Mouse (Mus musculus): Measurements from ENCODE around the gene Fam227a. TPM values are rescaled to one million over a fixed set of nuclear protein-coding genes. Genes with fewer than 3 reads are reported as not detected.
A peak's percentile ranks its signal among the peaks of the same experiment; 100 is the strongest.

Fam227a gene
- 1.2 and 1.3 TPM in 2 replicates for polyA plus RNA-seq (2015; fragmentation: Nextera tagmentation; extraction: Ambion mirVana)

GRCm38 (mm10) chr15:79658531-79659375 lies at the start of gene Fam227a, which contains the start of gene Cby1:
Fam227a (minus strand) TSS chr15:79658956.
Cby1 (plus strand) TSS chr15:79659199.
- H3K4me1 ChIP-seq (ENCODE audit: insufficient read depth, low read depth, low read length), result peaks cover 4% of the 10 kb centered on the region; the same call in 1 of the 2 replicates
- H3K27me3 ChIP-seq (replicated peaks; ENCODE audit: insufficient read depth, low read length), result no peaks in the 10 kb centered on the region
- 1% methylated on average over 55 of the region's 55 CpGs for WGBS
- H3K9me3 ChIP-seq (ENCODE audit: low read length), result no peaks in the 10 kb centered on the region
- H3K4me3 ChIP-seq (ENCODE audit: low read depth, low read length), result peak within 1 kb of the TSS; percentile 65
- H3K36me3 ChIP-seq (ENCODE audit: insufficient read depth, low read length), result no peaks in the 10 kb centered on the region
- H3K4me2 ChIP-seq (replicated peaks; ENCODE audit: low read depth, low read length), result peak within 1 kb of the TSS; percentile 88
- peak within 1 kb of the TSS; percentile 97 for H3K27ac ChIP-seq (ENCODE audit: low read length)
- TF ChIP-seq CTCF (IDR thresholded peaks at IDR 0.05), result no peak
- no peak for TF ChIP-seq EP300 (IDR thresholded peaks at IDR 0.05)
- DNase-seq (ENCODE audit: low spot score), result peak; percentile 95
- H3K9ac ChIP-seq (replicated peaks; ENCODE audit: low read depth), result peak within 1 kb of the TSS; percentile 84
- peak; percentile 91 for ATAC-seq

- Histone ChIP-seq H3K9ac (replicated peaks; ENCODE audit: low read depth) (no peak overlapping the region), H3K27ac (ENCODE audit: low read length) (no peak overlapping the region), H3K4me1 (ENCODE audit: insufficient read depth, low read depth, low read length) (no peaks in the 10 kb centered on the region), H3K4me2 (replicated peaks; ENCODE audit: low read depth, low read length) (no peak overlapping the region), H3K9me3 (ENCODE audit: low read length) (no peaks in the 10 kb centered on the region), H3K36me3 (ENCODE audit: insufficient read depth, low read length) (peaks cover 20% of the 10 kb centered on the region; the same call in 1 of the 2 replicates), H3K27me3 (replicated peaks; ENCODE audit: insufficient read depth, low read length) (no peaks in the 10 kb centered on the region), H3K4me3 (ENCODE audit: low read depth, low read length) (no peak overlapping the region)
- TF ChIP-seq EP300 (IDR thresholded peaks at IDR 0.05) (no peak), CTCF (IDR thresholded peaks at IDR 0.05) (no peak)
- no peak for DNase-seq (ENCODE audit: low spot score)
- ATAC-seq, result no peak
- 90% methylated on average over 5 of the region's 5 CpGs for WGBS
Measured at GRCm38 (mm10) chr15:79708229-79708822, 49.6 kb upstream of the Fam227a start.

- 60% methylated on average over 17 of the region's 17 CpGs for WGBS
- Histone ChIP-seq H3K27ac (ENCODE audit: low read length) (no peak overlapping the region), H3K27me3 (replicated peaks; ENCODE audit: insufficient read depth, low read length) (no peaks in the 10 kb centered on the region), H3K9ac (replicated peaks; ENCODE audit: low read depth) (no peak overlapping the region), H3K4me1 (ENCODE audit: insufficient read depth, low read depth, low read length) (no peaks in the 10 kb centered on the region), H3K4me3 (ENCODE audit: low read depth, low read length) (no peak overlapping the region), H3K9me3 (ENCODE audit: low read length) (no peaks in the 10 kb centered on the region), H3K4me2 (replicated peaks; ENCODE audit: low read depth, low read length) (no peak overlapping the region), H3K36me3 (ENCODE audit: insufficient read depth, low read length) (peaks cover 17% of the 10 kb centered on the region; the same call in 1 of the 2 replicates)
- DNase-seq (ENCODE audit: low spot score) (no peak), ATAC-seq (no peak)
- no peak for TF ChIP-seq EP300 (IDR thresholded peaks at IDR 0.05)
- TF ChIP-seq CTCF (IDR thresholded peaks at IDR 0.05), result no peak
Measured at GRCm38 (mm10) chr15:79706603-79707214, 48.0 kb upstream of the Fam227a start.

GRCm38 (mm10) chr15:79697558-79698187 lies 38.9 kb upstream of the Fam227a start:
- peak; percentile 42 for DNase-seq (ENCODE audit: low spot score)
- TF ChIP-seq CTCF (IDR thresholded peaks at IDR 0.05), result no peak
- TF ChIP-seq EP300 (IDR thresholded peaks at IDR 0.05), result no peak
- Histone ChIP-seq H3K4me2 (replicated peaks; ENCODE audit: low read depth, low read length) (no peak overlapping the region), H3K9me3 (ENCODE audit: low read length) (no peaks in the 10 kb centered on the region), H3K36me3 (ENCODE audit: insufficient read depth, low read length) (no peaks in the 10 kb centered on the region; the same call in 1 of the 2 replicates), H3K4me1 (ENCODE audit: insufficient read depth, low read depth, low read length) (no peaks in the 10 kb centered on the region), H3K9ac (replicated peaks; ENCODE audit: low read depth) (no peak overlapping the region), H3K27ac (ENCODE audit: low read length) (no peak overlapping the region), H3K27me3 (replicated peaks; ENCODE audit: insufficient read depth, low read length) (no peaks in the 10 kb centered on the region), H3K4me3 (ENCODE audit: low read depth, low read length) (no peak overlapping the region)
- peak; percentile 53 for ATAC-seq
- WGBS, result 58% methylated on average over 9 of the region's 9 CpGs

- DNase-seq (ENCODE audit: low spot score), result no peak
- no peaks in the 10 kb centered on the region for H3K9me3 ChIP-seq (ENCODE audit: low read length)
- TF ChIP-seq CTCF (IDR thresholded peaks at IDR 0.05) (no peak), EP300 (IDR thresholded peaks at IDR 0.05) (no peak)
- 90% methylated on average over 6 of the region's 6 CpGs for WGBS
- H3K36me3 ChIP-seq (ENCODE audit: insufficient read depth, low read length), result no peaks in the 10 kb centered on the region; the same call in 1 of the 2 replicates
- no peak overlapping the region for H3K4me2 ChIP-seq (replicated peaks; ENCODE audit: low read depth, low read length)
- no peak overlapping the region for H3K27ac ChIP-seq (ENCODE audit: low read length)
- no peak for ATAC-seq
- H3K4me3 ChIP-seq (ENCODE audit: low read depth, low read length), result no peak overlapping the region
- H3K4me1 ChIP-seq (ENCODE audit: insufficient read depth, low read depth, low read length), result no peaks in the 10 kb centered on the region
- H3K27me3 ChIP-seq (replicated peaks; ENCODE audit: insufficient read depth, low read length), result no peaks in the 10 kb centered on the region
- H3K9ac ChIP-seq (replicated peaks; ENCODE audit: low read depth), result no peak overlapping the region
Measured at GRCm38 (mm10) chr15:79697011-79697410, 38.3 kb upstream of the Fam227a start.
